Mouse (Mus musculus): Measurements from ENCODE around the gene Dglucy. TPM values are rescaled to one million over a fixed set of nuclear protein-coding genes. Genes with fewer than 3 reads are reported as not detected.

Dglucy gene
- polyA plus RNA-seq (2012; rRNA removed): 10.4 and 10.8 TPM in 2 replicates

GRCm38 (mm10) chr12:100778934-100779865 lies at the start of gene Dglucy:
Dglucy (plus strand) TSS chr12:100779057.

GRCm38 (mm10) chr12:100907598-100908297 lies 128.9 kb downstream of the Dglucy start, which contains the start of gene Gpr68:
Gpr68 (minus strand) TSS chr12:100908198.

Other genes with a start within 250 kb of the Dglucy start
- gene Rps6ka5, start 52.1 kb upstream of the Dglucy start, polyA plus RNA-seq (2012; rRNA removed): 0.53 and 0.54 TPM in 2 replicates
- gene Gpr68, start 129.1 kb downstream of the Dglucy start, polyA plus RNA-seq (2012; rRNA removed): 3.1 and 4.6 TPM in 2 replicates
- 15.6 and 19.0 TPM in 2 replicates for gene Ccdc88c, start 250.0 kb downstream of the Dglucy start, polyA plus RNA-seq (2012; rRNA removed)